Mouse (Mus musculus) lung, postnatal 0 days (tissue): Measurements from ENCODE around the gene Pik3r5.

Experiments
- CTCF ChIP-seq: IDR thresholded peaks from 2 replicates; pipeline ENCODE4 v1.5.1; 2016; ENCODE audit warnings: antibody characterized with exemption, mild to moderate bottlenecking
- EP300 ChIP-seq: IDR thresholded peaks from 2 replicates; pipeline ENCODE4 v1.6.1; 2016; ENCODE audit warnings: antibody characterized with exemption, mild to moderate bottlenecking, control low read depth

- no peak for TF ChIP-seq CTCF
- TF ChIP-seq EP300: no peak
These were observed 11.2 kb downstream of the Pik3r5 start for GRCm38 (mm10) chr11:68442983-68443638.
